14 mouse cellular contexts compared by ENCODE assay signal in genomic region chr4:139030675-139031074, GRCm38 (mm10). TPM values are rescaled to one million over a fixed set of nuclear protein-coding genes. Genes with fewer than 3 reads are reported as not detected.
"Had no signal": no experiment of that assay in that cellular context is flagged by ENCODE, and none has a peak within 500 bp of the region (broad histone marks: within the 10 kb centered on the region; RNA-seq: fewer than 3 reads in every experiment).

No protein-coding gene starts in this region.

- H3K36me3 ChIP-seq: limb, embryonic 15.5 days; liver, embryonic 12.5 days; midbrain, embryonic 12.5 days; neural tube, embryonic 13.5 days had no signal

- H3K4me3 ChIP-seq: left cerebral cortex, adult 2 months; limb, embryonic 15.5 days; liver, embryonic 12.5 days; midbrain, embryonic 12.5 days; neural tube, embryonic 13.5 days had no signal

- H3K27ac ChIP-seq: left cerebral cortex, adult 2 months; limb, embryonic 15.5 days; liver, embryonic 12.5 days; midbrain, embryonic 12.5 days; neural tube, embryonic 13.5 days; stomach, postnatal 0 days had no signal

- H3K9me3 ChIP-seq: limb, embryonic 15.5 days; liver, embryonic 12.5 days; midbrain, embryonic 12.5 days; neural tube, embryonic 13.5 days had no signal

- DNase-seq: kidney, adult 8-10 months; kidney, postnatal 25 days; lung, embryonic 14.5 days; lung, postnatal 14 days; retina, postnatal 1 day; thymus, postnatal 4 days had no signal

- H3K4me1 ChIP-seq: limb, embryonic 15.5 days; liver, embryonic 12.5 days had no signal

- H3K27me3 ChIP-seq: limb, embryonic 15.5 days; liver, embryonic 12.5 days had no signal

RNA-seq across cellular contexts. Expression of gene Htr6, which starts 44.7 kb away (rescaled TPM):
- total RNA-seq: megakaryocyte-erythroid progenitor cell, adult 5-6 weeks had no signal
- polyA plus RNA-seq: liver, embryonic 12.5 days; liver, embryonic 16.5 days; lung, embryonic 14.5 days; midbrain, embryonic 12.5 days; stomach, postnatal 0 days had no signal
